Mouse (Mus musculus) kidney, embryonic 14.5 days (tissue): ENCODE data around the gene Spin1. TPM values are rescaled to one million over a fixed set of nuclear protein-coding genes. Genes with fewer than 3 reads are reported as not detected.

Experiments used
- ATAC-seq: fragments of 200-750 bp; cut with Nextera tagmentation; 2 replicates; pipeline ENCODE4 v1.8.0; 2017; ENCODE audit warnings: moderate number of reproducible peaks, mild to moderate bottlenecking, moderate TSS enrichment, moderate library complexity; ENCODE audit not compliant: low FRiP score, low TSS enrichment
- H3K27ac ChIP-seq: fragments of 300-500 bp; sonication (generic); 2 replicates; pipeline ENCODE4 v1.5.1; 2014; ENCODE audit warnings: low read depth, mild to moderate bottlenecking, low read length, moderate library complexity, mixed read lengths
- H3K27me3 ChIP-seq: fragments of 300-500 bp; sonication (generic); 2 replicates; pipeline ENCODE4 v1.6.1; 2014; ENCODE audit warnings: mild to moderate bottlenecking, low read length; ENCODE audit not compliant: control insufficient read depth, insufficient read depth
- H3K36me3 ChIP-seq: fragments of 300-500 bp; sonication (generic); 2 replicates; pipeline ENCODE4 v1.6.1; 2014; ENCODE audit warnings: low read length, mixed read lengths; ENCODE audit not compliant: control insufficient read depth, insufficient read depth
- H3K4me1 ChIP-seq: fragments of 300-500 bp; sonication (generic); 2 replicates; pipeline ENCODE4 v1.6.1; 2014; ENCODE audit warnings: low read length, mixed read lengths; ENCODE audit not compliant: control insufficient read depth, insufficient read depth
- H3K4me2 ChIP-seq: fragments of 300-500 bp; sonication (generic); replicated peaks from 2 replicates; pipeline ENCODE4 v1.6.1; 2014; ENCODE audit warnings: low read depth, mild to moderate bottlenecking, low read length
- H3K4me3 ChIP-seq: fragments of 300-500 bp; sonication (generic); 2 replicates; pipeline ENCODE4 v1.5.1; 2014; ENCODE audit warnings: mild to moderate bottlenecking, low read length
- H3K9ac ChIP-seq: fragments of 300-500 bp; sonication (generic); 2 replicates; pipeline ENCODE4 v1.6.1; 2014; ENCODE audit warnings: low read depth, mild to moderate bottlenecking, low read length, moderate library complexity
- H3K9me3 ChIP-seq: fragments of 300-500 bp; sonication (generic); 2 replicates; pipeline ENCODE4 v1.6.1; 2016; ENCODE audit warnings: low read length; ENCODE audit not compliant: control insufficient read depth
- WGBS: fragments of 180-500 bp; shearing (Covaris S2); extraction: QIAGEN DNeasy Blood & Tissue Kit; methylation state at CpG from one replicate; pipeline ENCODE4 v1.1.7; 2014; 5-methylcytosine and 5-hydroxymethylcytosine counted together
- polyA plus RNA-seq: library from polyadenylated mRNA; unstranded; fragments of >200 nt; fragmentation: Nextera tagmentation; extraction: Ambion mirVana; gene quantifications from 2 replicates; pipeline ENCODE4 v1.2.1, GENCODE M21; 2014

The Spin1 gene
- polyA plus RNA-seq, 1 experiment from 2014 or later, result 107 TPM

DNA sequence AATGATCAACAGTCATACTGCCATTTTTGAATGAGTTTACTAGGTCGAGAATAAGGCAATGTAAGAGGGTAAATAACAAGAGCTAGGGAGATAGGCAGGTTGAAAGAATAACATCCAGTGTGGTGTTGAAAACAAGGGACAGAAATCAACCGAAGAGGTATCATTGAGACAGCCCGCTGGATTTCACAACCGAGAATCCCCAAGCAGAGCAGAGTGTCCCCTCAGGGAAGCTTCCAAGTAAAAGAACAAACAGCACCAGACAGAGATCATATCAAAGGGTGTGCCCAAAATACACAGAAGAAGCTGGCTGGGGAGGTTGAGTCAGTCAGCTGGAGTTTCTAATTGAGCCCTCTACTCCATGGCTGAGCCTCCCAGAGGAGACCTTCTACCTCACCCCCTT is 11.6 kb upstream of the Spin1 start:
- H3K36me3 ChIP-seq, result no peaks in the 10 kb centered on the region
- no peak for ATAC-seq
- H3K4me2 ChIP-seq, result no peak overlapping the region
- no peak overlapping the region for H3K9ac ChIP-seq
- no peaks in the 10 kb centered on the region for H3K27me3 ChIP-seq
- no peaks in the 10 kb centered on the region for H3K9me3 ChIP-seq
- no peaks in the 10 kb centered on the region for H3K4me1 ChIP-seq
- no peak overlapping the region for H3K27ac ChIP-seq
- H3K4me3 ChIP-seq, result no peak overlapping the region
- WGBS, result 86% methylated on average over 4 of the region's 4 CpGs

DNA sequence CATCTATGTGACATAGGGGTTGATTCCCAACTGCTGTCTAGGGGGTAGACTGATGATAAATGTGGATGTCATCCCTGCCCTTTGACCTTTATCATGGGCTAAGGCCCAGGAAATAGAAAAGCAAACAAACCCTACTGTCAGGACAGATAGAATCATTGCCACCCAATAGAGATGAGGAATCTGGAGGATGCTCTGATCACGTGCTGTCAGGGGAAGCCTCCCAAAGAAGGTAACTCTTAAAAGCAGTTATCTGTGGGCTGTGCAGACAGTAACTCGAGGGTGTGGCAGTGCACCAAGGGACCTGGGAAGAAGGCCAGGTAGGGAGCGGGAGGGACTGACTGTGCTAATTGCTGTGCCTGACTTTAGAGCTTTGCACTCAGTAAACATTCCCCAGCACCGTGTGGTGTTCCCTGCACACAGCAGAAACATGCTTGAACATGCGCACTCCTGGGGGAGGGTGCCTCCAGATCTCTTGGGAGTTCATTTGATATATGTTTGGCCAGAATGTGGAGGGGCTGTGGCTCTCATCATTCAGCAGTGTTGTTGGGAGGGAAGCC is 10.5 kb upstream of the Spin1 start:
- H3K36me3 ChIP-seq, result no peaks in the 10 kb centered on the region
- ATAC-seq, result no peak
- 62% methylated on average over 5 of the region's 5 CpGs for WGBS
- no peak overlapping the region for H3K4me2 ChIP-seq
- no peak overlapping the region for H3K4me3 ChIP-seq
- H3K9ac ChIP-seq, result no peak overlapping the region
- H3K27ac ChIP-seq, result no peak overlapping the region
- no peaks in the 10 kb centered on the region for H3K9me3 ChIP-seq
- no peaks in the 10 kb centered on the region for H3K4me1 ChIP-seq
- no peaks in the 10 kb centered on the region for H3K27me3 ChIP-seq

DNA sequence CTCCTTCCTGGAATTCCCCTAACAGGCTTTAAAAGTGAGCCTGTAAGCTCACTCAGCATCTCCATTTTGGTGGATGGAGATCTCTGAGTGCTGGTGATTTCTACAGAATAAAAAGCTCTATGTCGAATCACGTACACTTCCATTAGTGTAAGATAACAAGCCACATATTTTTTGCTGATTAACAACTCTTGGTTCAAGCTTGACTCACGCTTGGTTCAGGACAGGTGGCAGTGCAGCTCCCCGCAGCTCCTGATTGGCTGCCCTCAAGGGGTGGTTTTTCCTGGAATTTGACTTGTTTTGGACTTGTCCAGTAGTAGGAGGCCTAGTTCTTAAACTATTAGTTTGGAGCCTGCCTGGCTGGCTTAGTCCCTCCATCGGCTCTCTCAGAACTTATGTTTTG is 7.2 kb upstream of the Spin1 start:
- H3K9me3 ChIP-seq, result no peaks in the 10 kb centered on the region
- 90% methylated on average over 5 of the region's 5 CpGs for WGBS
- no peak overlapping the region for H3K27ac ChIP-seq
- H3K9ac ChIP-seq, result no peak overlapping the region
- no peaks in the 10 kb centered on the region for H3K27me3 ChIP-seq
- no peaks in the 10 kb centered on the region for H3K36me3 ChIP-seq
- no peak overlapping the region for H3K4me3 ChIP-seq
- H3K4me2 ChIP-seq, result no peak overlapping the region
- ATAC-seq, result no peak
- H3K4me1 ChIP-seq, result no peaks in the 10 kb centered on the region

DNA sequence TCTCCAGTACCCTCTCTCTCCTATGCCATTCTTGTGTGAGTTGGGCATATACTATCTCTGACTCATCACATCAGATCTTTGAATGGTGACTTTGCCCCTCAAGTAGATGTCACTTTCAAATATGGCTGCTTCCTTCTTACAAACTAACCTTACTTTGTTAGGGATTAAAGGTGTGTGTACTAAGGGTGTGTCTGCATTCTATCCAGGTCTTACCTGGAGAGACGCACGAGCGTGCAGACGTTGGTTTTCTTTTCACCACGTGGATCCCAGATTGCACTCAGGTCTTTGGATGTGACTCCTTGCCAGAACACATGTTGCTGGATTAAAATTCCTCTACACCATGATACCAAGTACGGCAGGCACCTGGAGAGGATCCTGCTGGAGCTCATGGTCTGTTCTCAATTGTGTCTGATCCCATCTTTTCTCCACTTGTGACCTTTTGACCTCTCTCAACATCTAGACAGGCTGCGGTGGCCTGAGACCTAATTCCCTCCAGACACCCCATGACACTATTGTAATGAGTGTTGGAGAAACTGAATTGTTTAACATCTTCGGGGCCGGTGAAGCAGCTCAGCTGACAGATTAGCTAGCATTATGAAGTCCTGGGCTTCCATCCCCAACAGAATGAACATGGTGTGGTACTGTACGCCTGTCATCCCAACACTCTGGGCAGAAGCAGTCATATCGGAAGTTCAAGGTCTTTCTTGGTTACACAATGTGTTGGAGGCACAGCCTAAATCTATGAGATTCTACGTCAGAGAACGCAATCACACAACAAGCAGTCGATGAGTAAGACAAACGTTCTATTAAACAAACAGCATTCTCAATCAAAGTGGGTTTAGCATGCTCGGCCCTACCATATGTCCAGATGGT is 6.1 kb upstream of the Spin1 start:
- H3K36me3 ChIP-seq, result no peaks in the 10 kb centered on the region
- no peaks in the 10 kb centered on the region for H3K9me3 ChIP-seq
- no peak overlapping the region for H3K4me2 ChIP-seq
- no peak overlapping the region for H3K27ac ChIP-seq
- H3K27me3 ChIP-seq, result no peaks in the 10 kb centered on the region
- no peak overlapping the region for H3K4me3 ChIP-seq
- no peak overlapping the region for H3K9ac ChIP-seq
- ATAC-seq, result no peak
- 89% methylated on average over 16 of the region's 16 CpGs for WGBS
- no peaks in the 10 kb centered on the region; the same call in 1 of the 2 replicates for H3K4me1 ChIP-seq

DNA sequence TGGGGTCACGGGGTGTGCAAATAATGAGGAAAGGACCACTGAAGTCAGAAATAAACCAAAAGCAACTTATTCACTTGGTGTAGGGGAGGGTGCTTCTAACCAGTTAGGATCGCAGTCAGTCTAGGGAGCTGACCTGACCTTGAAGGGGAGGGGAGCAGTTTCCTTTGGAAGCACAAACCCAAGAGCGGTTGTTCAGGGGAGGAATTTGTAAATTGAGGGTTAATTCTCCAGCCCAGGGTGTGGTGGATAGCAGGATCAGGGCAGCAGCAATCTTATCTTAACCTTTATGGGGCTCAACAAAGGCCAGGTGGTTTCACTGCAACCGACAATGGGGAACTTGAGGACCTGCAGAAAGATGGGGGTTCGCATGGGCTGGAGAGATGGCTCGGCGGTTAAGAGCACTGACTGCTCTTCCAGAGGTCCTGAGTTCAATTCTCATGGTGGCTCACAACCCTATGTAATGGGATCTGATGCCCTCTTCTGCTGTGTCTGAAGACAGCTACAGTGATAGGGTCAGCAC is 5.4 kb upstream of the Spin1 start:
- Histone ChIP-seq H3K27me3 (no peaks in the 10 kb centered on the region), H3K4me1 (no peaks in the 10 kb centered on the region; the same call in 1 of the 2 replicates), H3K4me3 (no peak overlapping the region), H3K27ac (no peak overlapping the region), H3K36me3 (no peaks in the 10 kb centered on the region), H3K9me3 (no peaks in the 10 kb centered on the region), H3K9ac (no peak overlapping the region), H3K4me2 (no peak overlapping the region)
- no peak for ATAC-seq
- WGBS, result 85% methylated on average over 7 of the region's 7 CpGs

DNA sequence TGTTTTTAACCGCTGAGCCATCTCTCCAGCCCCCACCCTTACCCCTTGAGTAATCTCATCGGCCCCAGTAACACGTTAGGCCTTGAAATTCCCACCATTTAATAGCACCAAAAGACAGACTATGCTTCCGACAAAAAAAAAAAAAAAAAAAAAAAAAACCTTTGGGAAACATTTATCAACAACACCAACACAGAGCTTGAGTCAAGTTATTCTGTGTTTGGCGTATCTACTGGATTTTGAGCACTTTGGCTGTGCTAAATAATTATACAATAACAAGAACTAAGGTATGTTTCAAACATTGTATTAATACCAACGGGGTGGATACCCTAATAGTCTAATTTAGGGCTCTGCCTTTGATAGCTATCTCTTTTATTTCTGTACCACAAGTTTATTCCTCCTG is 4.0 kb upstream of the Spin1 start:
- Histone ChIP-seq H3K36me3 (no peaks in the 10 kb centered on the region), H3K27me3 (no peaks in the 10 kb centered on the region), H3K4me3 (no peak overlapping the region), H3K9me3 (no peaks in the 10 kb centered on the region), H3K9ac (no peak overlapping the region), H3K4me2 (no peak overlapping the region), H3K4me1 (no peaks in the 10 kb centered on the region; the same call in 1 of the 2 replicates), H3K27ac (no peak overlapping the region)
- WGBS, result 93% methylated on average over 6 of the region's 6 CpGs
- ATAC-seq, result no peak

DNA sequence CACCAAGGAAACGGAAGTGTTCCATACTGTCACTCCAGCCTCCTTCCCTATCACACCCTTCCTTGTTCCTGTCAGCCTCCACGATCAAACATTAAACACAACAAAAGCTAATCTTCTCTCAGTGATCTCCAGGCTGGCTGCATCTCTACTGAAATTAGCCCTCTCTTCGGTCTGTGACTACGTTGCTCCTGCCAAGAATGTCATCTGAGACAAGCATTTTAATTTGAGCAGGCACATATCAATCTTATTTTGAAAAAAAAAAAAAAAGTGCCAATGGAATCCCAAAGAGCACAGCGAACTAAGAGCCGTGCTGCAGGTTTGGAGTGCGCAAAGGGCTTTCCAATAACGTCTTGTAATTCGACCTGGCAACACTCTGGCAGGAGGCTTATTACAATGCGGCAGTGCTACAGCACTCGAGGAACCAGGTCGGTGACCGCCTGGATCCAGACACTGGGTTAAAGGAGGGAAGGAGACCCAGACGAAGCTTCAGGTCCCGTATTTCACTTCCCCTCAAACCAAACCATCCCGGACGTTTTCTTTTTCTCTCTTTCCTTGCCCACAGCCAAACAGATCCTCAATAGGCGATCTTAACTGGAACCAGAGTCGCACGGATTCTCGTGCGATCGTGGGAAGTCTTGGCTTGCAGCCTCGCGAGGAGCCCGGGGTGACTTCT is 984 bp upstream of the Spin1 start:
- Histone ChIP-seq H3K4me3 (peak overlapping the region; percentile 69), H3K27ac (peak overlapping the region; percentile 25), H3K27me3 (no peaks in the 10 kb centered on the region), H3K4me1 (no peaks in the 10 kb centered on the region; the same call in 1 of the 2 replicates), H3K9me3 (peaks cover 3% of the 10 kb centered on the region; the same call in 1 of the 2 replicates), H3K36me3 (no peaks in the 10 kb centered on the region), H3K9ac (peak overlapping the region; percentile 98), H3K4me2 (peak overlapping the region; percentile 94)
- 3% methylated on average over 26 of the region's 26 CpGs for WGBS
- no peak for ATAC-seq

DNA sequence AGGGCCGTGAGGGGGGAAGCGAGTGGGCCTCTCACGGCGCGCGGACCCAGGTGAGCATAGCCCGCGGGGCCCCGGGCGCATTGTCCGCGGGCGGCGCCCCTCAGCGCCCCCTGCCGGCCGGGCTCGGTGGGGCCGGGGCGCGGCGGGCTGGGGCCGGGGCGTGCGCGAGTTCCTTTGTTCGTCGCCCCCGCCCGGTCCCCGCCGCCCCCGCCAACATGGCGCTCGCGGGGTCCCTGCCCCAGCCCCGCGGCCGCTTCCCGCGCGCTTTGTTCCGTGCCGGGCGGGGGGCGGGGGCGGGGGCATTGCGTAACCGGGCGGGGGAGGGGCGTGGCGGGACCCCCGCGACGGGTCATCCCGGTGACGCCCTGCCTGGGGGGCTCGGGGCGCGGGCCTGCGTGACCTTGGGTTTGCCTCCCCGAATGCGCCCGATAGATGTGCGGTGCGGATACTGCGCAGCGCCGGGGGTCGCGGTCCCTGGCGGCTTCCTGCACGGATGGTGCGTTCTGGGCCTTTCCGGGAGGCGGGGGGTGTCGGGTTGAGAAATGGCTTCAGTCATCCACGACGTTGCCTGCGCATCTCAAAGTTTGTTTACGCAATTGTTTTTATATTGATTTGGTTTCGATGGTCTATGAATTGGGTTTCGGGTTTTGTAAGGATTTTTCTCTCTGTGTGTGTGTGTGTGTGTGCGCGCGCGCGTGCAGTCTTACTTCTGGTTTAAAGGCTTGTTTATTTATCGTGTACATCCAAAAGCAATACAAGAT is 516 bp downstream of the Spin1 start:
- H3K4me1 ChIP-seq, result no peaks in the 10 kb centered on the region; the same call in 1 of the 2 replicates
- WGBS, result 2% methylated on average over 61 of the region's 89 CpGs

More for the DNA sequence above, 516 bp downstream of the Spin1 start:
- peak overlapping the region; percentile 94 for H3K4me2 ChIP-seq
- no peaks in the 10 kb centered on the region for H3K27me3 ChIP-seq
- H3K4me3 ChIP-seq, result peak overlapping the region; percentile 69
- peaks cover 3% of the 10 kb centered on the region; the same call in 1 of the 2 replicates for H3K9me3 ChIP-seq
- H3K27ac ChIP-seq, result peak overlapping the region; percentile 86
- peak overlapping the region; percentile 98 for H3K9ac ChIP-seq
- ATAC-seq, result peak; percentile 81
- H3K36me3 ChIP-seq, result no peaks in the 10 kb centered on the region
